Mouse (Mus musculus): ENCODE measurements around the gene Trove2.

GRCm38 (mm10) chr1:143776446-143777411 lies at the start of gene Trove2, which contains the start of gene Uchl5:
- peak; percentile 80 for TF ChIP-seq POLR2A (IDR thresholded peaks at IDR 0.05; ENCODE audit: insufficient read length, low read depth)
- TF ChIP-seq E2F4 (IDR thresholded peaks at IDR 0.05; ENCODE audit: insufficient read depth) = peak; percentile 81
- peak; percentile 52 for TF ChIP-seq USF1 (IDR thresholded peaks at IDR 0.05; ENCODE audit: low read depth)
- TF ChIP-seq MAX (IDR thresholded peaks at IDR 0.05; ENCODE audit: low read depth) = no peak
- TF ChIP-seq TCF12 (IDR thresholded peaks at IDR 0.05; ENCODE audit: insufficient read depth, poor library complexity, severe bottlenecking) = peak; percentile 15
- TF ChIP-seq SRF (IDR thresholded peaks at IDR 0.05; ENCODE audit: control insufficient read depth, insufficient read length, low read depth) = peak; percentile 48
- TF ChIP-seq CEBPB (IDR thresholded peaks at IDR 0.05; ENCODE audit: insufficient read depth, poor library complexity, severe bottlenecking) = no peak
- TF ChIP-seq TCF3 (IDR thresholded peaks at IDR 0.05; ENCODE audit: insufficient read length, low read depth) = peak; percentile 25
- TF ChIP-seq POLR2AphosphoS2 (IDR thresholded peaks at IDR 0.05; ENCODE audit: insufficient read length, low read depth) = peak; percentile 89
- peak in 2 of 3 experiments; percentile 85 to 91 for TF ChIP-seq MYOD1 (IDR thresholded peaks at IDR 0.05; ENCODE audit: control insufficient read depth in 1 of 3, insufficient read length in 2 of 3, low read depth in 2 of 3)
- TF ChIP-seq MYOG (IDR thresholded peaks at IDR 0.05; ENCODE audit: control insufficient read depth in 1 of 3, insufficient read depth in 1 of 3, insufficient read length in 2 of 3, low read depth in 2 of 3) = peak in 2 of 3 experiments; percentile 91 to 93
- TF ChIP-seq REST (IDR thresholded peaks at IDR 0.05; ENCODE audit: insufficient read depth, insufficient read length) = no peak

Data from myocyte (in vitro differentiated cells).